Comparison of ENCODE assay signal across 10 mouse cellular contexts in the genomic region with DNA sequence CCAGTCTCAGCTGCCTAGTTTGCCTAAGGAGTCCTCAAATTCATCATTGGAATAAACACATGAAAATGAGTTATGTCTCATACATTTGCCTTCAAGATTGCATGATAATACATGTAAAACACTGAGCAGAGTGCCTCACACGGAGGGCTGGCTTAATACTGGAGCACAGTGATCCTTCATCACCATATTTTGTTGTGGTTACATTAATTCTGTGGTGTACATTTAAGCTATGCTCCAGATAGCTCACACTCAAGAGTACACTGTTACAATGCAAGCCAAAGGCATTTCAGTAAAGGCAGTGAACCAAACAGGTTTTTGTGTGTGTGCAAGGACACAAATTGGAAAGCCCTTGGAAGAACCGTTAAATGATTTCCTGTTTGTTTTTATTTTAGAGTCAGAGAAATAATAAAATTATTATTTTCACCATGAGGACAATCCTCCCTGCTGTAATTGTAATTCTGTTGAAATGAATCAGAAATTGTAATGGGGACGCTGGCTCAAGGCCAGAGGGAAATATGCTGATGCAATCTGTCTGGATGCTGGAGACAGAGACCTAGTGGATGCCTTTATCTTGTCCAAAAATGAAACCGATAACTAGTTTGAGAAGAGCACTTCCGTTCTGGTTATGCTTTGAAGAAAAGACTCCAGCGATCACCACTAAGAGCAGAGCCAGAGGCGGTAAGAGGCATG.
DNase-seq lines count a peak whose midpoint lies in the region; ATAC-seq lines count a peak whose summit lies in the region.
"Had no signal": no experiment of that assay in that cellular context is flagged by ENCODE, and none has a peak within 500 bp of the region (broad histone marks: within the 10 kb centered on the region; RNA-seq: fewer than 3 reads in every experiment).

No protein-coding gene starts in this region.

- H3K27ac ChIP-seq in hindbrain, embryonic 14.5 days, result no peak overlapping the region

- H3K4me3 ChIP-seq in hindbrain, embryonic 14.5 days (replicated peaks; ENCODE audit: low read length), result no peak overlapping the region

- H3K27me3 ChIP-seq in hindbrain, embryonic 14.5 days (ENCODE audit: control insufficient read depth, insufficient read depth, low read length), result no peaks in the 10 kb centered on the region

- no peak overlapping the region for H3K4me2 ChIP-seq in hindbrain, embryonic 14.5 days (replicated peaks)

- WGBS in hindbrain, embryonic 14.5 days, result 75% methylated on average over 7 of the region's 7 CpGs

- intact Hi-C loops in left cerebral cortex, postnatal 25 days (cut with DNase I), result no loop called here
- intact Hi-C loops in heart, postnatal 10 days (cut with DNase I), result no loop called here

- no peaks in the 10 kb centered on the region for H3K9me3 ChIP-seq in hindbrain, embryonic 14.5 days (ENCODE audit: control insufficient read depth, low read length)

- no peaks in the 10 kb centered on the region for H3K36me3 ChIP-seq in hindbrain, embryonic 14.5 days (replicated peaks; ENCODE audit: control insufficient read depth, insufficient read depth)

- DNase-seq in left cerebral cortex, postnatal 25 days (ENCODE audit: low spot score in 2 of 2), result peak; percentile 15 to 28
- DNase-seq in left cerebral cortex, adult 11 months (ENCODE audit: low spot score), result no peak
- DNase-seq in adrenal gland, postnatal 10 days, result peak; percentile 53
- DNase-seq in heart, postnatal 10 days, result peak; percentile 17 to 24
- DNase-seq in lung, postnatal 14 days, result peak; percentile 55
- no peak for DNase-seq in hindbrain, embryonic 14.5 days (ENCODE audit: low spot score)
- DNase-seq in thymus, postnatal 36 days, result no peak
- DNase-seq in urinary bladder, postnatal 4 days (ENCODE audit: low spot score in 2 of 2), result no peak
- DNase-seq: thymus, postnatal 25 days had no signal

- no peak overlapping the region for H3K9ac ChIP-seq in hindbrain, embryonic 14.5 days

- H3K4me1 ChIP-seq in hindbrain, embryonic 14.5 days (replicated peaks; ENCODE audit: control insufficient read depth, insufficient read depth, low read length), result peaks cover 9% of the 10 kb centered on the region

- ATAC-seq in hindbrain, embryonic 14.5 days (ENCODE audit: low FRiP score), result no peak
- ATAC-seq: midbrain, embryonic 16.5 days had no signal

Comparison
In these comparisons a context has a peak if more than half of its experiments do, and no peak if none do; other contexts are left out.
1. DNase-seq: peak in left cerebral cortex, postnatal 25 days (2 of 2), adrenal gland, postnatal 10 days (single experiment), heart, postnatal 10 days (2 of 2) and lung, postnatal 14 days (single experiment); none in left cerebral cortex, adult 11 months (single experiment), hindbrain, embryonic 14.5 days (single experiment), thymus, postnatal 36 days (0 of 2) and urinary bladder, postnatal 4 days (0 of 2).